Mouse (Mus musculus) left cerebral cortex, postnatal 10 days (tissue): ENCODE results near the gene Jakmip3. TPM values are rescaled to one million over a fixed set of nuclear protein-coding genes. Genes with fewer than 3 reads are reported as not detected.

Experiments
- DNase-seq, 2 experiments: peaks; one replicate each; pipeline ENCODE4 v3.0.0; 2021 to 2022; ENCODE audit warnings: low spot score in 2 of 2, mixed read lengths in 1 of 2; ENCODE audit errors: extremely low spot score in 1 of 2
- intact Hi-C: fragments of 180-260 bp; cut with DNase I; formaldehyde crosslinking; loops from one replicate; pipeline ENCODE4 v1.15.1; 2025
- total RNA-seq, 2 experiments: library from RNA; stranded (reverse); gene quantifications; 2 replicates each; pipeline ENCODE4 v1.2.3; 2021

Gene Jakmip3
- total RNA-seq, result 10 to 100 TPM; 40.9 to 43.6 TPM

DNA sequence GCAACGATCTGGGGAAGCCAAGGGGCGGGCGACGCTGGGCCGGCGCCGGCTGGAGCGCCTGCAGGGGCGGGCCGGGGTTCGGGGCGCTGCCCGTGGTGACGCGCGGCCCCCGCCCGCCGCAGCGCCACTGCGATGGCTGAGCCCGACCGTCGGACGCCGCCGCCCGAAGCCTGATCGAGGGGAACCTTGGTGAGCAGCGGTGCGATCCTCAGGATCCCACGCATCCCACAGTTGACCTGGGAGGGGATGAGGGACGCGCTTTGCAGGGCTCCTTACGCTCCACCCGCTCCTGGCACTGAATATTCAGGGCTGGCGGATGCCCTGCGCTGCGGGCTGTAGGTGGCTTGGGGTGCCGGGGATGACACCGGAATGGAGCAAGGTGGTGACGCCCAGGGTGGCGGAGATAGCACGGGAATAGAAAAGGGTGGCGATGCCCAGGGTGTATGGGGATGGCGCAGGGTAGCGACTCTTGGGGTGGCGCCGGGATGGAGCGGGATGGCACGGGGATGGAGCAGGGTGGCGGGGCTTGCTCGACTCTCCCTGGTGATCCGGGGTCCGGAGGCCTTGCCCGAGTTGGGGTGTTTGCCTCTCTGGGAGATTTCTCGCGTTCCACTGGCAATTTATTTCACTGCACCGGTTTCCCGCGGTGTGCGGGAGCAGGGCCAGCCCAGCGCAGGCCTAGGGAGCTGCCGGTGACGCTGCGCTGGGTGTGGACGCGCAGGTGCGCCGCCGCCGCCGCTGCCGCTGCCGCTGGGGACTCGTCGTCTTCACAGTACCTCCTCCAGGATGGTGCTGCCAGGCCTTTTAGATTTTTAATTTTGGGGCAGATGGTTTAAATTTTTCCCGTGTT is at the start of gene Jakmip3:
Gene Jakmip3 (plus strand): TSS at position 119 of the 850 bp plus-strand sequence.
- intact Hi-C loops, result loop anchor here (5.0 kb wide), 1 partner anchor 66 kb away; no protein-coding TSS in a partner anchor
- peak in 1 of 2 experiments; percentile 65 for DNase-seq

DNA sequence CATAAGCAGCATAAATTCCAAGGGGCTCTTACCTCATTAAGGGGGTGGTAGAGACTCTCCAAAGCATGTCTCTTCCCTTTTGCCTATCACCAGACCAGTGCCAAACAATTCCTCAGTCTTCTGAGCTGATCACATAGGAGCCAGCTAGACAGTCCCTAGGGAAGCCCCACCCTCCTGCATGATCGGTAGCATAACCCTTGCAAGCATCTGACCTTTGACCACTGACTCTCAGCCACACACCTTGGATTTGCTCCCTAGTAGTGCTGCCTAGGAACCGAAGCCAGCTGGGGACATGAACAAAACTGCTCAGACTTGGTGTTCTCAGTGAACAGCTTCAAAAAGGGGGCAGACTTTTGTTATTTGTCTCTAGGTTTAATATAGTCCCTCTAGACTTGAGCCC is 42.4 kb upstream of the Jakmip3 start:
- intact Hi-C loops, result no loop called here
- DNase-seq, result no peak

- DNase-seq, result no peak
- intact Hi-C loops, result no loop called here
Observed at GRCm38 (mm10) chr7:138898743-138899142, 41.8 kb upstream of the Jakmip3 start.

GRCm38 (mm10) chr7:138903886-138904435 is 36.6 kb upstream of the Jakmip3 start:
- no peak for DNase-seq
- intact Hi-C loops, result no loop called here

- intact Hi-C loops, result no loop called here
- no peak for DNase-seq
Observed at GRCm38 (mm10) chr7:138906441-138906840, 34.1 kb upstream of the Jakmip3 start.

GRCm38 (mm10) chr7:138907043-138907442 is 33.5 kb upstream of the Jakmip3 start:
- no peak for DNase-seq
- intact Hi-C loops, result no loop called here

GRCm38 (mm10) chr7:138907976-138908375 is 32.6 kb upstream of the Jakmip3 start:
- DNase-seq, result no peak
- intact Hi-C loops, result no loop called here

- intact Hi-C loops, result no loop called here
- DNase-seq, result no peak
Observed at GRCm38 (mm10) chr7:138908768-138909276, 31.7 kb upstream of the Jakmip3 start.

DNA sequence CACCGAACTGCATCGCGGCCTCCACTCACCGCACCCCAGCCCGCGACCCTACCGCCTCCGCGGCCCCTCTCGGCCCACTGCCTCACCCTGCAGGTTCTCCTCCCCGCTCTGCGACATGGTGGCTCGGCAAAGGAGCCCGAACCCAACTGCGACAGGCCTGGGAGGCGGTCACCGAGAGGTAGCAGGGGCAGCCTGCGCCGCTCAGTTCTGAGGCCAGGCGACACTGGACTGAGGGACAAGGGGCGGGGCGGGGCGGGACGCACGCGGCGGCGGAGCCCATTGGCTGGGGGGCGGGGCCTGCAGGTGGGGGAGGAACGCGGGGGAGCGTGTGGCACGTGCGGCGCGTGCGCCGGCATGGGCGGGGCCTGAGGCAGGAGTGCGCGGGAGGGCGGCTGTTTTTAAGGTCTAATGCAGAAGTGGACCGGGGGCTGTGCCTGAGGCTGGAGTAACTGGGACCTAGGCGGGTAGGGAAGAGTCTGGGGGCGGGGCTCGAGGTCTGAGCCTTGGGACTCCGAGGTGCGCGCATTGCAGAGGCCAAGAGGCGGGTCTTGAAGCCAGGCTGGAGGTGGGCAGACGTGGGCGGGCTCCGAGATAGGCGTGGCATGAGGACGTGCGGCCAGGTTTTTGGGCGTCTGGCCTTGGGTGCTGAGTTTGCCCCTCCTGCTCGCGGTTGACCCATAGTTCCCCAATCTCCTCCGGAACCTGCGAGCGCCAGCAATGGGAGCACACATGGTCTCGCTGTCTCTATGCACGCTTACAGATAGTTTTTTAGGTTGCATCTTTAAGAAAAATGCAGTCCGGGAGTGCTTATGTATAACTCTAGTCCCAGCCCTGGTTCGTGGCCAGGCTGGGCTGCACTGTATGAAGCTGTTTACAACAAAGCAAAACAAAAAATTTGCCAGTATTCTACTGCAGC is 31.0 kb upstream of the Jakmip3 start, which contains the start of gene Bnip3:
Gene Bnip3 (minus strand): TSS at position 243 of the 916 bp plus-strand sequence.
- intact Hi-C loops, result no loop called here
- peak; percentile 81 to 92 for DNase-seq

DNA sequence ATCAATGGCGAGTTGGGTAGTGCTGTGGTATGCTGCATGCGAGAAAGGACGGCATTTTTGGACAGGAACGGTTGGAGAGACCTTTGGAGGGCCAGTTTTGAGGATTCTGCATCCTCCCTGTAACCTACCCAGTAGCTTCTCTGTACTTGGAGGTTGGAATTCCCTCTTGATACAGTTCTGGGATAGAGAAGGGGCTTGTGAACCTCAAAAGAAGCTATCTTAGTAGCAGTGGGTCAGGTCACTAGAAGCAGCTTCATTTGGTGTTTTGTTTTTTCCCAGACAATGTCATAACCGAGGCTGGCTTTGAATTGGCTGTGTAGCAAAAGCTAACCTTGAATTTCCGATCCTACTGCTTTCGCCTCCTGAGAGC is 30.4 kb upstream of the Jakmip3 start:
- intact Hi-C loops, result no loop called here
- no peak for DNase-seq

GRCm38 (mm10) chr7:138913616-138914015 is 26.9 kb upstream of the Jakmip3 start:
- intact Hi-C loops, result no loop called here

GRCm38 (mm10) chr7:138919156-138919944 is 21.2 kb upstream of the Jakmip3 start:
- intact Hi-C loops, result no loop called here
- peak in 1 of 2 experiments; percentile 71 for DNase-seq

More at GRCm38 (mm10) chr7:138913616-138914015, 26.9 kb upstream of the Jakmip3 start:
- no peak for DNase-seq

DNA sequence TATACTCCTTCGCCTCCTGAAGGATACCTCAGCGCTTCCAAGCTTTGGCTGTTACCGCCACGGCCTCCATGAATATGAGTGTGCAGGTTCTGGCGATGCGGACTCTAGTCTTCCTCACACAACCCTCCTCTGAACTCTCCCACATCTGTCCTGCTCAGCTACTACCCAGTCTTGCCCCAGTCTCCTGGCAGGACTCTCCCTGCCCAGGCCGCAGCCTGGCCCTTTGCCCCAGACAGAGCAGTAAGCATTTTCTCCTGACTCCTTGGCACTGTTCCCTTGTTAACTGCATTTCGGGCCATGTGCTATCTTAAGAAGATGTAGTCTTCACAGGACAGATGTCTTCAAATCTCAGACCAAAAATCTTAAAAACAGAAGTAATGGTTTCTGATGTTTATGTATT is 18.9 kb upstream of the Jakmip3 start:
- intact Hi-C loops, result loop anchor here (5.0 kb wide), 1 partner anchor 79 kb away; no protein-coding TSS in a partner anchor
- no peak for DNase-seq

DNA sequence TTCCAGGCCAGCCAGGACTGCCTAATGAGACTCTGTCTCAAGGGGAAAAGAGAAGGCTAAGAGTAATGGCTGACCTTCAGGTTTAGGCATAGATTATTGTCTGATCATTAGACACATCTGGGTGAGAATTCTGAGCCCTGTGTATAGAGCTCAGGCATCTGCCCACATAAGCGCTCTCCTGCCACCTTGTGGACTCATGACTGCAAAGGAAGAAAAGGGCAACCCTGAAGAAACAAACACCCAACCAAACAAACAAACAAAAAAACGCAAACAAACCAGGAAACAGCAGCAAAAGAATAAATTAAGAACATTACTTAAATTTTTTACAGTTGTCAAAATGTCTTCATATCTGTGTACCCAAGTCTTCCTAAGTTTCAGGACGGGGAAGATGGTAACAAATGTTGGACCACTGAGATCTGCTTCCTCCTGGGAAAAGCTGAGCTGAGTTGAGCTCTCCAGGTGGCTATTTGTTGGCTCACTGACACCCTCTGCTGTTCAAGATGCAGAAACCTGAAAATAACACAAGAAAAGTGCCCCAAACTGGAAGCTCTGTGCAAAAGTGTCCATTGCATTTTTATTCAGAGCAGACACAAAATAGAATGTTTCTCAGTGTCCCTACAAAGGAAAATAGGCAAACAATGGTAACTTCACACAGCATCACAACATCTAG is 16.6 kb upstream of the Jakmip3 start:
- peak in 1 of 2 experiments; percentile 35 for DNase-seq
- intact Hi-C loops, result loop anchor here (5.0 kb wide), 1 partner anchor 82 kb away; no protein-coding TSS in a partner anchor

GRCm38 (mm10) chr7:138928456-138928855 is 12.1 kb upstream of the Jakmip3 start:
- intact Hi-C loops, result no loop called here
- no peak for DNase-seq

DNA sequence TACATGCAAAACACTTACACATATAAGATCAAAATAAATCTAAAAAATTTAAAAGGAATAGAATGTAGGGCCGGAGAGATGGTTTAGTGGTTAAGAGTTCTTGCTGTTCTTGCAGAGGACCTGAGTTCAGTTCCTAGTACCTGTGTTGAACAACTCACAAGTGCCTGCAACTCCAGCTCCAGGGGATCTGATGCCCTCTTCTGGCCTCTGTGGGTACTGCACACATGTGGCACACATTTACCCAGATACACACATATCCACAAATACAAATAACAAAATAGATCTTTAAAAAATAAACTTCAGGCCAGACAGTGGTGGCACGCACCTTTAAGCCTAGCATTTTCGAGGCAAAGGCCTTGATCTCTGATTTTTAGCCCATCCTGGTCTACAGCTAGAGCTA is 6.0 kb upstream of the Jakmip3 start:
- no peak for DNase-seq
- intact Hi-C loops, result no loop called here

DNA sequence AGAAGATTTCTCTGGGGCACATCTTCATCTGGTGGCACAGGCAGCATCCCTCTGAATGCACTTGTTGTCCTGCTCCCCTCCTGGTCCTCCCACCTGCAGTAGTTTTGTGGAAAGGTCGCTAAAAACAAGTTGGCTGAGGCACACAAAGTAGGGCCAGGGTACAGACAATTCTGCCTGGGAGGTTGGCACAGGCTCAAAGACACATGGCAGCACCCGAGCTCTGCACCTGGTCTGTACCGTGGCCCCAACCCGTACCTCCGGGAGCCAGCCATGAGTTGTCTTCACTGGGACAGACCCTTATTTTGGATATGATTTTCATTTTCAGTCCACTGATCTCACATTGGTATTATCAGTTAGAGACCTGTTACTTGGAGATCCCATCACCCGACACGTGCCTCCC is 1.5 kb upstream of the Jakmip3 start:
- intact Hi-C loops, result no loop called here
- DNase-seq, result no peak

GRCm38 (mm10) chr7:138940256-138940611 is 296 bp upstream of the Jakmip3 start:
- DNase-seq, result peak; percentile 79 to 82
- intact Hi-C loops, result loop anchor here (5.0 kb wide), 1 partner anchor 67 kb away; no protein-coding TSS in a partner anchor
